Mouse (Mus musculus): ENCODE results near the gene Pcp2. TPM values are rescaled to one million over a fixed set of nuclear protein-coding genes. Genes with fewer than 3 reads are reported as not detected.

Gene Pcp2
- polyA plus RNA-seq, 1 experiment from 2014 or later = 0.55 TPM

DNA sequence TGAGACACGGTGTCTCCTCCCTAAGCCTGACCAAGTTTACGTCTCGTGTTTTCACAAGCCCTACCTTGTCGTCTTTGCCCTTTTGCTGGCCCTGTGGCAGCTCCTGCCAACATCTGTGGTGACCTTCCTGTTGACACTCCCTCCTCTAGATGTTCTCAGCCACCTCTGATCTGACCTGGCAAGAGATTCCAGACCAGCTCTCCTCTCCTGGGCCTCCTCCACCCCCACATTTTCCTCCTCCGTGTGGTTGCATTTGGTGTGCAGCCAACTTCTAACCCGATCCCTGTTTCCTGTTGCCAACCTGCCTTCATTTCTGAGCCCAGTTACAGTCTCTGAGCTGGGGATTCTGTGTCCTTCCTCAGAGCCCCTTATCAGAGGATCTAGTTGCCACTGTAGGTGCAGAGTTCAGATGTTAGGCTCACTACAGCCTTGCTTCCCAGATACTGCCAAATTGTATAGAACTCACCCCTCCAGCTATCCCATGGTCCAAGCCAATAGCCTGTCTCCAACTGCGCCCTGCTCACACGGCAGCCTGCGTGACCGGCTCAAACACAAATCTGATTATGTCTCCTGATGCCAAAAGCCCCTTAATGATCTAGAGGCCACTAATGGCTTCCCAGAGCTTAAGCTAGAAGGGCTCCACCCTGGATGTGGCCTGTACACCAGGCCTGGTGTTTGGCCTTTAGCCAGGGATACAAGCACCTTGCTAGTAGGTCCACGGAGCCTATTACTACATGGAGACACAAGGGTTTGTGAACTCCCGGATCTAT, 16.1 kb downstream of the Pcp2 start:
- H3K4me2 ChIP-seq (replicated peaks) = no peak overlapping the region
- no peak overlapping the region for H3K27ac ChIP-seq
- no peak for ATAC-seq
- H3K27me3 ChIP-seq = no peaks in the 10 kb centered on the region
- WGBS = 91% methylated on average over 12 of the region's 12 CpGs
- peaks cover 99% of the 10 kb centered on the region for H3K36me3 ChIP-seq
- no peaks in the 10 kb centered on the region for H3K4me1 ChIP-seq (replicated peaks)
- no peak overlapping the region for H3K4me3 ChIP-seq (replicated peaks)
- no peak overlapping the region for H3K9ac ChIP-seq (replicated peaks)
- no peaks in the 10 kb centered on the region for H3K9me3 ChIP-seq

DNA sequence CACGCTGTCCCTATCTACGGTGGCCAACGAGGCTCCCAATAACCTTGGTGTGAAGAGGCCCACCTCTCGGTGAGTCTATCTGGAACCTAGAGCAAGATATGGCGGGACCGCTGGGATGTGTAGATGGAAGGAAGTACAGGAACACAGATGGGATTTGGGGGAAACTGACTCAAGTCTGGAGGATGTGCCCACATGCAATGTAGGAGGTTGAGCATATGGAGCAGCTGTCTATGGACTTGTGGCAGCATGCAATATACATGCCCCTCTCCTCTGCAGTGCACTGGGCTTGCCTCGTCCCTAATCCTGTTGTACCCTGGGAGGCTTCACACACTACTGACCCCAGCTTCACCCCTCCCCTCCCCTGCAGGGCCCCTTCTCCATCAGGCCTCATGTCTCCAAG, 17.5 kb downstream of the Pcp2 start:
- no peaks in the 10 kb centered on the region for H3K9me3 ChIP-seq
- H3K36me3 ChIP-seq = peaks cover 99% of the 10 kb centered on the region
- no peaks in the 10 kb centered on the region for H3K27me3 ChIP-seq
- H3K4me1 ChIP-seq (replicated peaks) = no peaks in the 10 kb centered on the region
- no peak overlapping the region for H3K9ac ChIP-seq (replicated peaks)
- WGBS = 84% methylated on average over 7 of the region's 7 CpGs
- H3K4me3 ChIP-seq (replicated peaks) = no peak overlapping the region
- ATAC-seq = no peak
- H3K27ac ChIP-seq = no peak overlapping the region
- no peak overlapping the region for H3K4me2 ChIP-seq (replicated peaks)

DNA sequence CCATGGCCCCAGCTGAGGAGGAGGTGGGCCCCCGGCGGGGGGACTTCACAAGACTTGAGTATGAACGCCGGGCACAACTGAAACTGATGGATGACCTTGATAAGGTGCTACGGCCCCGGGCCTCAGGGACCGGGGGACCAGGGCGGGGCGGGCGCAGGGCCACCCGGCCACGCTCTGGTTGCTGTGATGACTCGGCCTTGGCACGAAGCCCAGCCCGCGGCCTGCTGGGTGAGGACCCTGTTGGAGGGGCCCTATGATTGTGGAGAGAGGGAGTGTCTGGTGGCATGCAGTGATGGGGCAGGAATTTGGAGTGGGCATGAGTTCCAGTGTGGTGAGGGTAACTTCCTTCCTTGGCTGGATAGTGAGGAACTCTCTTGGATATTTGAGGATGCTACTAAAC, 18.8 kb downstream of the Pcp2 start:
- ATAC-seq = no peak
- Histone ChIP-seq H3K9ac (replicated peaks) (no peak overlapping the region), H3K27ac (no peak overlapping the region), H3K4me2 (replicated peaks) (no peak overlapping the region), H3K27me3 (no peaks in the 10 kb centered on the region), H3K9me3 (no peaks in the 10 kb centered on the region), H3K4me3 (replicated peaks) (no peak overlapping the region), H3K4me1 (replicated peaks) (no peaks in the 10 kb centered on the region), H3K36me3 (peaks cover 99% of the 10 kb centered on the region)
- 93% methylated on average over 16 of the region's 16 CpGs for WGBS

DNA sequence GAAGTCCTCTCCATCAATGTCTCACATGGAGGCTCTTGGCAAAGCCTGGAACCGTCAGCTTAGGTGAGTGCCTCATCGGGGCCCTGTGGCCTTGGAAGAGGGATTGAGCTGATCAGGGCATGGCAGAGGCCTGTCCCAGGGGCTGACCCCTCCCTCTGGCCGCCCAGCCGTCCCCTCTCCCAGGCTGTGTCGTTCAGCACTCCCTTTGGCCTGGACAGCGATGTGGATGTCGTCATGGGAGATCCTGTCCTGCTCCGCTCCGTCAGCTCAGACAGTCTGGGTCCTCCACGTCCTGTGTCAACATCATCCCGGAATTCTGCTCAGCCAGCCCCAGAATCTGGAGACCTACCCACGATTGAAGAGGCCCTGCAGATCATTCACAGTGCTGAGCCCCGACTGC, 21.9 kb downstream of the Pcp2 start:
- Histone ChIP-seq H3K27me3 (no peaks in the 10 kb centered on the region), H3K27ac (no peak overlapping the region), H3K4me3 (replicated peaks) (no peak overlapping the region), H3K9me3 (no peaks in the 10 kb centered on the region), H3K4me2 (replicated peaks) (no peak overlapping the region), H3K9ac (replicated peaks) (no peak overlapping the region), H3K4me1 (replicated peaks) (no peaks in the 10 kb centered on the region), H3K36me3 (peaks cover 98% of the 10 kb centered on the region)
- 85% methylated on average over 13 of the region's 13 CpGs for WGBS
- no peak for ATAC-seq

DNA sequence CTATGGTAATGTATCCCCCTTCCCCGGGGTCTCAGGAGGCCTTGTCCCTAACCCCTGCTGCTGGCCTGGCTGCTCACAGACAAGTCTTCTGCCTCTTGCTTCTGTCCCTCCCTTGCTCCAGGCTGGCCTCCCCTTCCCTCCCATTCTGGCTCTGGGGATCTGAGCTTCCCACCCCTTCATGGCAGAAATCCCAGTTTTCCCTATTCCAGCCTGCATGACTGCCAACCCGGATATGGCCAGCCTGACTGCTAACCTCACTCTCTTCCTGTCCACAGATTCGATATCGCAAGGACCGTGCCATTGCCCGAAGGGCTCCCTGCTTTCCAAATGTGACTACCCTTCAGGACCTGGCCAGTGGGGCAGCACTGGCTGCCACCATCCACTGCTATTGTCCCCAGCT, 24.9 kb downstream of the Pcp2 start:
- Histone ChIP-seq H3K4me1 (replicated peaks) (no peaks in the 10 kb centered on the region), H3K36me3 (peaks cover 75% of the 10 kb centered on the region), H3K4me2 (replicated peaks) (no peak overlapping the region), H3K27me3 (no peaks in the 10 kb centered on the region), H3K4me3 (replicated peaks) (no peak overlapping the region), H3K27ac (no peak overlapping the region), H3K9me3 (no peaks in the 10 kb centered on the region), H3K9ac (replicated peaks) (no peak overlapping the region)
- WGBS = 96% methylated on average over 6 of the region's 6 CpGs
- no peak for ATAC-seq

DNA sequence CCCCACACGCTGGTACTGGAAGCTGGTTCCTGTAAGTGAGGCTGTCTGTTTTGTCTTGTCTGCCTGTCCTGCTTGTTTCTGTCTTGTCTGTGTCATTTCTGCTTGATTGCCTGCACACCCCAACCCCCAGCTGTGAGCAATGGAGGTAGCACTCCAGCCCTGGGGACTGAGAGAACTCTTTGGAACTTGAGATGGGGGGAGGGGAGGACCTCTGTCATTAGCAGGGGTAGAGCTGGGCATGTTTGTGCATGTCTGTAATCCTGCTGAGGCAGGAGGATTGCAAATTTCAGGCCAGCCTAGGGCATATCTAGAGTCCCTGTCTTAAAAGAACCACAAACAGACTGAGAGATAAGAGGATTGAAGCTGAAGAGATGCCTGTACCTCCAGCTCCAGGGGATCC, 26.1 kb downstream of the Pcp2 start:
- Histone ChIP-seq H3K4me1 (replicated peaks) (no peaks in the 10 kb centered on the region), H3K9ac (replicated peaks) (no peak overlapping the region), H3K27ac (no peak overlapping the region), H3K27me3 (no peaks in the 10 kb centered on the region), H3K4me3 (replicated peaks) (no peak overlapping the region), H3K4me2 (replicated peaks) (no peak overlapping the region), H3K9me3 (no peaks in the 10 kb centered on the region), H3K36me3 (peaks cover 64% of the 10 kb centered on the region)
- no peak for ATAC-seq
- WGBS = 92% methylated on average over 1 of the region's 1 CpGs

DNA sequence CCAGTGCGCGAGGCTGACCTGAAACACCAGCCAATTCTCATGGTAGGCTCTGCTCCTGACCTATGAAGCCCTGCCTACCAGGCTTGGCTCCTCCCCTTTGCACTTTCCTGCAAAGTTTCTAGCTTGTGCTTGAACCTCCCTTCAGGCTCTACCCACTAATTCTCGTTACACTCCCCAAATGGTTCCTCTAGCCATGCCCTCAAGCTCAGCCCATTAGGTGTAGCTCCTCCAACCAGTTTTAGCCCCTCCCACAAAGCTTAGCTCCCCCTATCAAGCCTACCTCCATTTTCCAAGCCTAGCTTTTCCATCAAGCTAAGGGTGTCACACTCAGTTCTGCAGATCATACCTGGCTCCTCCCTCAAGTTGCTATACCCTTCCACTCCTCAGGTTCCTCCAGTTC, 27.3 kb downstream of the Pcp2 start:
- H3K27ac ChIP-seq = no peak overlapping the region
- no peak; the same call in 1 of the 2 replicates for ATAC-seq
- no peak overlapping the region for H3K4me2 ChIP-seq (replicated peaks)
- 0 out of 2 replicates have a peak, but pooled peaks cover 6% of the 10 kb centered on the region for H3K4me1 ChIP-seq (replicated peaks)
- no peaks in the 10 kb centered on the region for H3K27me3 ChIP-seq
- H3K4me3 ChIP-seq (replicated peaks) = no peak overlapping the region
- 85% methylated on average over 3 of the region's 3 CpGs for WGBS
- H3K9ac ChIP-seq (replicated peaks) = no peak overlapping the region
- peaks cover 53% of the 10 kb centered on the region for H3K36me3 ChIP-seq
- no peaks in the 10 kb centered on the region for H3K9me3 ChIP-seq

DNA sequence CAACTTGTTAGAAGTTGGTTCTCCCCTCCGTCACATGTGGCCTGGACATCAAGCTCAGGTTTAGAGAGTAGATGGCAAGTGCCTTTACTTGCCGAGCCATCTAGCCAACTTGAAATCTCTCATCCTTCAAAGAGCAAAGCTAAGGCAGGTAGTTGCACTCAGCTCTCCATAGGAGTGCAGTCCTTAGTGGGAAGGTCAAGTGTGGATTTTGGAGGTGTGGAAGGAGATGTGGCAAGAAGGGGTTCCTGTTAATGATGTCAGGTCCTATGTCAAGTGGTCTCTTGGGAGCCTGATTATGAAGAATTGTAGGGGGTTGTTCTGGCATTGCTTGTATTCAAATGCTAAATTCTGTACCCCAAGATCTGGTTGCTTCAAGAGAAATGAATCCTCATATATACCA, 30.9 kb downstream of the Pcp2 start:
- Histone ChIP-seq H3K4me1 (replicated peaks) (0 out of 2 replicates have a peak, but pooled peaks cover 6% of the 10 kb centered on the region), H3K4me2 (replicated peaks) (no peak overlapping the region), H3K27ac (no peak overlapping the region), H3K4me3 (replicated peaks) (no peak overlapping the region), H3K9ac (replicated peaks) (no peak overlapping the region), H3K9me3 (no peaks in the 10 kb centered on the region), H3K36me3 (peaks cover 18% of the 10 kb centered on the region), H3K27me3 (no peaks in the 10 kb centered on the region)
- no peak for ATAC-seq
- WGBS = 89% methylated on average over 2 of the region's 2 CpGs

DNA sequence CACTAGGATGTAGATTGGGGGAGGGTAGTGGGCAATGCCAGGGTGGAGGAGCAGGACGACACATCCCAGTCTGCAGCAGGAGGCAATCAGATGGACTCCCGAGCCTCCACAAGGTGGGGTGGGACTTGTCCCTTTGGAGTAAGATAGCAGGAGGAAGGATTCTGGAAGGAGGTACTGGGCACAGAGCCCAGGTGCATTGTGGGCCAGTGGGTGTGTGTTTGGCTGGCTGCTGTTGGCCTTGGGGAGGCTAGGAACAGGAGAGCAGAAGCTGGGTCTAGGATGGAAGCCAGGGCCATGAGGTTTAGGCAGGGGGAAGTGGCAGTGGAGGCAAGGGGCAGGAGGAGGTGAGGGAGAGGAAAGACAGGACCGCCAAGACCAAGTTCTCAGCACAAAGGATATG, 31.9 kb downstream of the Pcp2 start:
- H3K4me1 ChIP-seq (replicated peaks) = peaks cover 13% of the 10 kb centered on the region
- no peak overlapping the region for H3K4me2 ChIP-seq (replicated peaks)
- H3K9me3 ChIP-seq = no peaks in the 10 kb centered on the region
- no peak overlapping the region for H3K27ac ChIP-seq
- H3K27me3 ChIP-seq = no peaks in the 10 kb centered on the region
- 0 out of 2 replicates have a peak overlapping the region, but pooled peaks have one; percentile 11 for H3K9ac ChIP-seq (replicated peaks)
- H3K36me3 ChIP-seq = peaks cover 8% of the 10 kb centered on the region
- WGBS = 76% methylated on average over 3 of the region's 3 CpGs
- H3K4me3 ChIP-seq (replicated peaks) = no peak overlapping the region
- no peak for ATAC-seq

DNA sequence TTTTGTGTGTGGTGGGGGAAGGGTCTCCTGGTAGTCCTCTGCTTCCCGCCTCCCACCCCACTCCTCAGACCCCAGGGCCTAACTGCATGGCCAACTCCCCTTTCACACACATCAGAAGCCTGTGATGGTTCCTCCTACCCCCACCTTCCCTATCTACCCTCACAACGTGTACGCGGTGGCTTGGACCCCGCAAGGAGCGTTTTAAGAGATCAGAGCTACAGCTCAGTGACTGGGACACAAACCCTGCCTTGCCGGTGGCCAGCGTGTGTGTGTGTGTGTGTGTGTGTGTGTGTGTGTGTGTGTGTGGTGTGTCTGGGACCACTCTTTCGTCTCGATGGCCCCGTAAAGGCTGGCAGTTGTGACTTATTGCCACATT, 37.1 kb downstream of the Pcp2 start:
- H3K9ac ChIP-seq (replicated peaks) = peak overlapping the region; percentile 90
- H3K36me3 ChIP-seq = no peaks in the 10 kb centered on the region
- peak overlapping the region; percentile 86 for H3K27ac ChIP-seq
- no peaks in the 10 kb centered on the region for H3K27me3 ChIP-seq
- H3K4me3 ChIP-seq (replicated peaks) = peak overlapping the region; percentile 86
- 2% methylated on average over 11 of the region's 11 CpGs for WGBS
- H3K4me2 ChIP-seq (replicated peaks) = peak overlapping the region; percentile 79
- H3K4me1 ChIP-seq (replicated peaks) = peaks cover 10% of the 10 kb centered on the region
- H3K9me3 ChIP-seq = no peaks in the 10 kb centered on the region
- peak; percentile 73 for ATAC-seq

DNA sequence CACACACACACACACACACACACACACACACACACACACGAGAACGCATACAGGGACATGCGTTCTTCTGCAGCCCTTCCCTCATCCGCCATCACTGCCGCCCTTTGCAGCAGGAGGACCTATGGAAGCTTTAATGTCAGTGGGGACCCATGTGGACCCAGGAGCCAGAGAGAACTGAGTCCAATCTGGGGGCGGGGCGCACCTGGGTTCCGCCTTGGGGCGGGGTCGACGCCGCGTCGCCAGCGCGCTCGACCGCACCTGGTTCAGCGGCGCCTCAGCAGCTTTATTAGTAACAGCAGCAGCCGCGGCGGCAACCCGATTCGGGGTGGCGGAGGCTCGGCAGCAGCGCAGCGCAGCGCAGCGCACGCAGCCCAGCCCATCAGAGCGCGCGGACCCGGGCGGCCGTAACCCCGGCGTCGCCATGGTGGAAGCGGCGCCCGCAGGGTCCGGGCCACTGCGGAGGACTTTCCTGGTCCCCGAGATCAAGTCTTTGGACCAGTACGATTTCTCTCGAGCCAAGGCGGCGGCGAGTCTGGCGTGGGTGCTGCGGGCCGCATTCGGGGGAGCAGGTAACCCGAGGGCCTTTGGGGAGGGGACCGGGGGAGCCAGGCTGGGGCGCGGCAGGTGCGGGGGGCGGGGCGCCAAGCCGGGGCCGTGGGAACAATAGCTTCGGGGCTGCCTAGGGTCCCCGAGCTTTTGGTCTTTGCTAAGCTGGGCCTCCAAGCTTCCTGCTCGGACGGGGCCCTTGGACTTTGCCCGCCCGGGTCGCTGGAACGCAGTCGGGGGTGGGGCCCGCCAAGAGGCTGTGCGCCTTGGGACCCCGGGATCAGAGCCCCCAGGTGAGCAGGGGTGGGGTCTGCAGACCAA, 37.7 kb downstream of the Pcp2 start:
- H3K4me3 ChIP-seq (replicated peaks) = peak overlapping the region; percentile 86
- ATAC-seq = peak; percentile 79
- no peaks in the 10 kb centered on the region for H3K27me3 ChIP-seq
- H3K4me1 ChIP-seq (replicated peaks) = peaks cover 10% of the 10 kb centered on the region
- H3K9me3 ChIP-seq = no peaks in the 10 kb centered on the region
- WGBS = under 1% methylated on average over 76 of the region's 77 CpGs
- H3K9ac ChIP-seq (replicated peaks) = peak overlapping the region; percentile 90
- H3K36me3 ChIP-seq = no peaks in the 10 kb centered on the region
- H3K27ac ChIP-seq = peak overlapping the region; percentile 86
- H3K4me2 ChIP-seq (replicated peaks) = peak overlapping the region; percentile 79

DNA sequence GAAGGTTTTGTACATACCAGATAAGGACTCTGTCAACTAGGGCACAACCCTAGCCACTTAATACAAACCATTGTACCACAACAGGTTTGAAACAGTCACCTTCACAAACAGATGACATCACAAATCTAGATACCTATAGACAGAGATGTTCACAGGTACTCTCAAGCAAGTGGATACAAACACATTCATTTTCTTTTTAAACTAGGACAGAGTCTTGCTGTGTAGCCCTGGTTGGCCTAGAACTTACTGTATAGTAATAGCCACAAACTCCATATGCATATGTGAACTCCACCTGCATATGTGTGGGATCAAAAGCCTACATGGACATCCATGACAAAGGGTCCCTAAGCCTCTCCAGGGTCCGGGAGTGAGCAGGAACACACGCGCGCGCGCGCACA, 38.4 kb downstream of the Pcp2 start, which contains the start of gene Camsap3:
TSS of gene Camsap3 (plus strand) at position 301 of the 398 bp plus-strand sequence.
- Histone ChIP-seq H3K27ac (peak within 1 kb of the TSS; percentile 86), H3K9me3 (no peaks in the 10 kb centered on the region), H3K36me3 (no peaks in the 10 kb centered on the region), H3K4me2 (replicated peaks) (peak within 1 kb of the TSS; percentile 79), H3K27me3 (no peaks in the 10 kb centered on the region), H3K4me3 (replicated peaks) (peak within 1 kb of the TSS; percentile 86), H3K9ac (replicated peaks) (peak within 1 kb of the TSS; percentile 90), H3K4me1 (replicated peaks) (peaks cover 10% of the 10 kb centered on the region)
- no peak for ATAC-seq
- WGBS = 4% methylated on average over 7 of the region's 7 CpGs

Measured in midbrain, embryonic 13.5 days (tissue).